Mouse (Mus musculus) heart, postnatal 10 days (tissue): ENCODE data around the gene N4bp2l2. TPM values are rescaled to one million over a fixed set of nuclear protein-coding genes. Genes with fewer than 3 reads are reported as not detected.
"Not testable (repeated sequence)": the region's sequence is repeated elsewhere in the genome, so short reads cannot be mapped to it uniquely, and the experiment has no call there.

ENCODE experiments used
- DNase-seq, 2 experiments: peaks; one replicate each; pipeline ENCODE4 v3.0.0; 2021
- intact Hi-C: fragments of 180-260 bp; cut with DNase I; formaldehyde crosslinking; loops from one replicate; pipeline ENCODE4 v1.15.1; 2025
- total RNA-seq, 2 experiments: library from RNA; stranded (reverse); gene quantifications; 2 replicates each; pipeline ENCODE4 v1.2.3; 2021

Gene N4bp2l2
- total RNA-seq, 2 experiments from 2014 or later: 51.4 to 58.3 TPM

GRCm38 (mm10) chr5:150652578-150652977 lies 13.4 kb downstream of the N4bp2l2 start:
- intact Hi-C loops: no loop called here
- no peak for DNase-seq

GRCm38 (mm10) chr5:150644926-150645325 lies 21.1 kb downstream of the N4bp2l2 start:
- intact Hi-C loops: no loop called here
- DNase-seq: no peak

GRCm38 (mm10) chr5:150643390-150643789 lies 22.6 kb downstream of the N4bp2l2 start:
- intact Hi-C loops, DNase-seq: not testable (repeated sequence)

GRCm38 (mm10) chr5:150641440-150641839 lies 24.5 kb downstream of the N4bp2l2 start:
- intact Hi-C loops: no loop called here
- no peak for DNase-seq

- intact Hi-C loops: no loop called here
- no peak for DNase-seq
Measured at GRCm38 (mm10) chr5:150629692-150630091, 36.3 kb downstream of the N4bp2l2 start.

GRCm38 (mm10) chr5:150629272-150629671 lies 36.7 kb downstream of the N4bp2l2 start:
- intact Hi-C loops: no loop called here
- DNase-seq: no peak

- intact Hi-C loops: no loop called here
- peak in 1 of 2 experiments; percentile 13 for DNase-seq
Measured at GRCm38 (mm10) chr5:150625528-150625927, 40.5 kb downstream of the N4bp2l2 start.

GRCm38 (mm10) chr5:150622792-150623191 lies 43.2 kb downstream of the N4bp2l2 start:
- intact Hi-C loops: no loop called here
- no peak for DNase-seq

- intact Hi-C loops: no loop called here
- no peak for DNase-seq
Measured at GRCm38 (mm10) chr5:150621592-150621991, 44.4 kb downstream of the N4bp2l2 start.

- DNase-seq: no peak
- intact Hi-C loops: no loop called here
Measured at GRCm38 (mm10) chr5:150620588-150621135, 45.3 kb downstream of the N4bp2l2 start.

GRCm38 (mm10) chr5:150618599-150619355 lies 47.2 kb downstream of the N4bp2l2 start:
- no peak for DNase-seq
- intact Hi-C loops: no loop called here

- no peak for DNase-seq
- intact Hi-C loops: no loop called here
Measured at GRCm38 (mm10) chr5:150616731-150617130, 49.3 kb downstream of the N4bp2l2 start.

- intact Hi-C loops: no loop called here
- no peak for DNase-seq
Measured at GRCm38 (mm10) chr5:150616216-150616615, 49.8 kb downstream of the N4bp2l2 start.

GRCm38 (mm10) chr5:150614054-150614453 lies 51.9 kb downstream of the N4bp2l2 start:
- intact Hi-C loops: no loop called here
- no peak for DNase-seq

GRCm38 (mm10) chr5:150611697-150612096 lies 54.3 kb downstream of the N4bp2l2 start:
- DNase-seq: peak in 1 of 2 experiments; percentile 14
- intact Hi-C loops: no loop called here

GRCm38 (mm10) chr5:150611136-150611535 lies 54.8 kb downstream of the N4bp2l2 start:
- no peak for DNase-seq
- intact Hi-C loops: no loop called here

- intact Hi-C loops: no loop called here
- no peak for DNase-seq
Measured at GRCm38 (mm10) chr5:150607631-150608030, 58.4 kb downstream of the N4bp2l2 start.

GRCm38 (mm10) chr5:150606131-150606530 lies 59.9 kb downstream of the N4bp2l2 start:
- no peak for DNase-seq
- intact Hi-C loops: no loop called here

GRCm38 (mm10) chr5:150601441-150602230 lies 64.3 kb downstream of the N4bp2l2 start:
- DNase-seq: no peak
- intact Hi-C loops: no loop called here

GRCm38 (mm10) chr5:150600554-150601440 lies 65.2 kb downstream of the N4bp2l2 start:
- intact Hi-C loops: no loop called here
- DNase-seq: peak; percentile 22 to 43
